Mouse (Mus musculus) T-helper 17 cell (primary cell): ENCODE data around the gene Tnfrsf13b.
"Not testable (repeated sequence)": the region's sequence is repeated elsewhere in the genome, so short reads cannot be mapped to it uniquely, and the experiment has no call there.

Source experiments
- in situ Hi-C, 2 experiments: fragments of 300-600 bp; cut with MboI, MseI; formaldehyde crosslinking; loops; 1 replicate in 1 of 2; 2 replicates in 1 of 2; pipeline ENCODE4 v1.15.1; 2025; ENCODE audit warnings: high pct_unique_total_duplicates in 2 of 2

Tnfrsf13b gene

DNA sequence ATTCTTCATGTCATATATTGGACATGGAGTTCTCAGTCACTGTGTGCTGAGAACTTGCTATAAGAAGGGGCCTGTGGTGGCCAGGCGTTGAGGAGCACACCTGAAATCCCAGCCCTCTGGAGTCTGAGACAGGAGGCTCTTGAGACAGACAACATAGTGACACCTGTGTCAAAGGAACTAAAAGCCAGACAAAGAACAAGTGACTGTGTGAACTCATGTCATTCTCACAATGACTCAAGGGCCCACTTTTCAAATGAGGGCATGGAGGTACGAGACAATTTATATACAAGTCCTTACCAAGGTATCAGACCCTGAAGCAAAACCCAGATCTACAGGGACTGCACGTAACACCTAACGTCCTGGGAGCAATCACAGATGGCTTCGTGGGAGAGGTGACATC lies 585 bp upstream of the Tnfrsf13b start:
- in situ Hi-C loops = loop anchor here in 1 of 2 experiments (5.0 kb wide), 1 partner anchor 516 kb away; no protein-coding TSS in a partner anchor

DNA sequence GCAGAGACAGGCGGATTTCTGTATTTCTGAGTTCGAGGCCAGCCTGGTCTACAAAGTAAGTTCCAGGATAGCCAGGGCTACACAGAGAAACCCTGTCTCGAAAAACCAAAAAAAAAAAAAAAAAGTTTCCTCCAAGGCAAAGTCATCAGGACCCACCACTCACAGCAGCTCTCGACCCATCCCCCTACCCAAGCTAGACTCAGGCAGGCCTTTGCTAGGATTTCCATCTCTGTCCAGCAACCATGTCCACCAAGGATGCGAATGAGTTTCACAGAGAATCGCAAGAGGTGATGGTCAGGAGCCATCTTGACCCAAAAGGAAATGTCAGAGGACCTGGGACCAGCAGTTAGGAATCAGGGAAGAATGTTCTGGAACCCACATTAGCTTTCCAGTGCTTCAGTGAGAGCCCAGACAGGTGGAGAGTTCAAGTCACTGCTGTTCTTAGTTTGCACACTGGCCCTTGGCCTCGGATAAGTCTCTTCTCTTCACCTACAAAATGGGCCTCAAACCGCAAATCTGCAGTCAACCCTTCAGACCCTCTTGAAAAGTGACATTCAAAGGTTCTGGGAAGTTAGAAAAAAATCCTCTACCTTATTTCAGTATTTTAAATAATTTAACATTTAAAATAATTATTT lies 983 bp downstream of the Tnfrsf13b start:
- in situ Hi-C loops = loop anchor here in 1 of 2 experiments (5.0 kb wide), 1 partner anchor 515 kb away; no protein-coding TSS in a partner anchor

DNA sequence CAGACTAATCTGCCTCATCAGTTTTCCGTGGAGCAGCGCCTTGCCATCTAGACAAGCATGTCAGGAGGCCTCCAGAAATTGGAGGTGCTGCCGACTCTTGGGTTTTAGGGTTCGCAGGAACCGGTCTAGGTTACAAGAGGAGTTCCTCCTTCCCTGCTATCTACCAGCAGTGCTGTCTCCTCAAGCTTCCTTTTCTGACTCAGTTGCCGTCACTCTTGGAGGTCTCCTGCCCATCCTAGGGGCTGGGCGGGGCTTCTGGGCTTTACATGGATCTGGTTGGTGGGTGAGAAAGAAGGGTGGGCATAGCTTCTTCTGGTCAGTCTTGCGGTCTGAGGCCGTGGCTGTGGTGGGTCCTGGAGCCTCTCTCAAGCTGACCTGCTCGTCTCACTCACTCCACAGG lies 2.8 kb downstream of the Tnfrsf13b start:
- in situ Hi-C loops = loop anchor here in 1 of 2 experiments (5.0 kb wide), 1 partner anchor 513 kb away; no protein-coding TSS in a partner anchor

DNA sequence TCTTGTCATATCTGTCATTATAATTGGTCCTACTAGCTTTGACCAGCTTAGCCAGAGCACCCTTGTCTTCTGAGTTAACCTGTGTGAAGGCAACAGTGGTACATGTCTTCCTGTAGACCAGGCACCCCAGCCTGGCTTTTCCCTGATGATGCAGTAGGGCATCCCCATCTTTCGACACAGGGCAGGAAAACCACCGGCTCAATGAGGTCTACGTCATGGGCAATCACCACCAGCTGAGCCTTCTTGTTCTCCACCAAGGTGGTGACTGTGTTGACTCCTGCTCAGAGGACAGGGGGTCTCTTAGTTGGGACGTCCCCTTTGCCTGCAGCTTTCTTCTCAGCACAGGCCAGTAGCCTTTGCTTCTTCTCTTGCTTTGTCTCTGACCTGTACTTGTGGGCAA lies 4.1 kb downstream of the Tnfrsf13b start:
- in situ Hi-C loops = not testable (repeated sequence)

DNA sequence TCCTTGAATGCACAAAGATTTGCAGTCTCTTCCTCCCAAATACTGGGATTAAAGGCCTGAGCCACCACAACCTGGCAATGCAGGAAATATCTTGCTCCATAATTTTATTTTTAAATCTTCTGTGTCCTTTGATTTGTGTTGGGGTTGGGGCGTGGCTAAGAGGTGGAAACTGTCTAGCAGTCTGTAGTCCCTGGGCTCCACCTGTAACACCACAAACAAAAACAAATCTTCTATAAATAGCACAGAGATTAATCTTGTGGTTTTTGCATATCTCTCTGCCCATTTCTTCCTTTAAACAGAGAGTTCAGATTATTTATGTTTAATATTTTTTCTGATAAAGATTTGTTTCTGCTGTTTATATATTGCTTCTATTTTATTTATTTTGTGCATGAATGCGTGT lies 6.4 kb downstream of the Tnfrsf13b start:
- in situ Hi-C loops = no loop called here

DNA sequence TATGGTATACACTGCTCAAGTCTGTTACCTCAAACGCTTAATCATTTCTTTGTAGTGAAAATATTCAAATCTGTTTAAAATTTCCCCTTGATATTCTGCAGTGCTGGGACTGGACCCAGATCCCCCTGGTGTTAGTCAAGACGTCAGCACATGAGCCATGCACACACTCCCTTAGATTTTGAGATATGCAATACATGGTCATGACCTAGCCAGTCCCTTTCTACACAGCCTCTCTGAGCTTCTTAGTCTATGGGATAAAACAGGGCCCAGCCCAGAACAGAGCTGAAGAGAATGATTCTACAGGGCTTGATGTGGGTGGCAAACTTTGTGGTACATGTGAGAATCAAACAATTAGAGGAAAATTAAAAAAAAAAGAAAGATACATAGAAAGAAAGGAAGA lies 15.1 kb downstream of the Tnfrsf13b start:
- in situ Hi-C loops = loop anchor here (5.0 kb wide), 1 partner anchor 34 kb away; no protein-coding TSS in a partner anchor

DNA sequence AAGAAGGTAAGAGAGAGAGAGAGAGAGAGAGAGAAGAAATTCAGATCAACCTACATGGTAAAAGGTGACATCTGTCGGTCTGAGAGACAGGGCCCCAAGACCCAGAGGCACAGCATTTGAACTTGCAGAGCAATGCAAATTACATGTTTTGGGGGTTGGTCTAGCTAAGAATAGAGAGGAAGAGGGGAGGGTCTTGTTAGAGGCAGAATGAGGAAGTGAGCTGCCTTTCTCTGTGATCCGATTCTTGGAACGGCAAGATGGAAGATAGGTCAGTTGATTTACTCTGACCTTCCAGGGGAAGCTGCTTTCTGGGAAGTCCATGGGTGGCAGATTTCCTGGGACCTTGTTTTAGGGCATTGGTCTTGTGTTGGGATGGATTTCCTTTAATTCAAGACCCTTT lies 15.7 kb downstream of the Tnfrsf13b start:
- in situ Hi-C loops = loop anchor here (5.0 kb wide), 1 partner anchor 35 kb away; no protein-coding TSS in a partner anchor

DNA sequence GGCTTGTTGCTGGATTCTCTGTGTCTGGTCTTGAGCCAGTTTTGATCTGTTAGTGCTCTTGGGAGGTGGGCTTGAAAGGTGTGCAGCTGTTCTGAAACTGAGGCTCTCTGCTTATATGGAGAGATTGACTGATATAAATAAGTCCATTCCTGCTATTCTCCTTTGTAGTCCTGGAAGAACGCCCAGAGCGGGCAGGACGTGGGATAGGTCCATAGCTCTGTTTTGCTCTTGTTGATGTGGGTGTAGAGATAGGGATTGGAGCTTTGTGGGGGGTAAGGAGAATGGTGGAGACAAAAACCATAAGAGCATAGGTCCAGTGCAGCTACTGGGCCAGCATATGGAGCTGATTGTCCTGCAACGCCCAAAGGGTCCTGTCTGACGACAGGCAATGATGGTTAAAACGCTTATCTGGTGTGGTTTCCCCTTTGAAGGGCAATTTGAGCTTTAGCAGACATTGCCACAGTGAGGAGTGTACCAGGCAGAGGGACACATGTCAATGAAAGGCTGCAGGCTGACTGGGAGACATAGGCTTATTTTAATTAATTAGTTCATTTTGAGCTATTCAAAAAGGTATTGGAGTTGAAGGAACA lies 16.5 kb downstream of the Tnfrsf13b start:
- in situ Hi-C loops = loop anchor here (5.0 kb wide), 1 partner anchor 36 kb away; no protein-coding TSS in a partner anchor

DNA sequence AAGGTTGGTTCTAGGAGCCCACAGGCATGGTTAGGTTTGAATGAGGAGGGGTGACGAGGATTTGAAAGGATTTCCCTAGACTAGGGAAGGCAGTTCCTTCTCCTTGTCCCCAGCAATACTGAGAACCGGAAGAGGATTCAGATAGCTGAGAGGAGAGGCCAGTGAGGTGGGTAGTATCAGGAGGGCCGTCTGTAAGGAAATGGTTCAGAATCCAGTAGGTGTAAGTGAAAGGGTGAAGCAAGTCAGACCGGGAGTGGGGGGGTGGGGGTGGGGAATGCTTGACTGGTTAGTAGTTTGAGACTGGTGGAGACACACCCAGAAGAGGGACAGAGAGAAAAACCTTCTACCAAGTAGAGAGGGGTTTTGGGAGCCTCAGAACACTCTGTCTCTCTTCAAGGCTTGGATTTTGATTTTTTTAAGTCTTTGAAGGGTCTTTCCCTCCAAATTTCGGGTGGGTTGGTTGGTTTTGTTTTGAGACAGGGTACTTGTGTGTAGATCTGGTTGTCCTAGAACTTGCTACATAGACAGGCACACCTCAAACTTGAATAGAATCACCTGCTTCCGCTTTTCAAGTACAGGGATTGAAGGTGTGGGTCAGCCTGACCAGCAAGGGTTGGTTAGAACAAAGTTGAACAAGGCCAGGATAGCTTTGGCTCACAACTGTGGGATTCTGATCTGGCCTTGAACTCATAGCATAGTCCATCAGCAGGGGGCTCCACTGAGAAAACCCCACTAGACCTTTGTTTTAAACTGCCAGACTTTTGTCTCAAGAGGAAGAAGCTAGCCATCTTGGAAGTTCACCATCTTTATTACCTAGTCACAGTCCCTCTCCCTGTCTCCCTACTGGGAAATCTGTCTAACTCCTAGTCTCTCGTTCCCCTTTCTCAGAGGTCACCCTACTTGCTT lies 17.3 kb downstream of the Tnfrsf13b start:
- in situ Hi-C loops = loop anchor here (5.0 kb wide), 1 partner anchor 37 kb away; no protein-coding TSS in a partner anchor

DNA sequence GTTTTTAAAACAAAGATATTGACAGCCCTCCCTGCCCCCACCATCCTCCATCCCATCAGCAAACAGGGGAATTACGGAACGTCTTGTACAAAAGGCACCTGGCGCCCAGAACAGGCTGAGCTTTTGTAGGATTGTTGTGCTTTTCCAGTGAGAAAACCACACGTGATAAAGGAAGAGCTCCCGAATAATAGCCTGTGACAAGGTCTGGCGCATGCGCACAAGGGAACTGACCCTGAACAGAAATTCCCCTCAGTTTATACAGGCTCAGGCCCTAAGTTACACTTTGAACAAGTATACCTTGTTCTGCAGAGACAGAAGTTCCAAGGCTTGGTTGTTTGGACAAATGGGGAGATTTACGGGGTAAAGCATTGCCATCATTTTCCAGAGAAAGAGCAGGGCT lies 19.0 kb downstream of the Tnfrsf13b start:
- in situ Hi-C loops = no loop called here

DNA sequence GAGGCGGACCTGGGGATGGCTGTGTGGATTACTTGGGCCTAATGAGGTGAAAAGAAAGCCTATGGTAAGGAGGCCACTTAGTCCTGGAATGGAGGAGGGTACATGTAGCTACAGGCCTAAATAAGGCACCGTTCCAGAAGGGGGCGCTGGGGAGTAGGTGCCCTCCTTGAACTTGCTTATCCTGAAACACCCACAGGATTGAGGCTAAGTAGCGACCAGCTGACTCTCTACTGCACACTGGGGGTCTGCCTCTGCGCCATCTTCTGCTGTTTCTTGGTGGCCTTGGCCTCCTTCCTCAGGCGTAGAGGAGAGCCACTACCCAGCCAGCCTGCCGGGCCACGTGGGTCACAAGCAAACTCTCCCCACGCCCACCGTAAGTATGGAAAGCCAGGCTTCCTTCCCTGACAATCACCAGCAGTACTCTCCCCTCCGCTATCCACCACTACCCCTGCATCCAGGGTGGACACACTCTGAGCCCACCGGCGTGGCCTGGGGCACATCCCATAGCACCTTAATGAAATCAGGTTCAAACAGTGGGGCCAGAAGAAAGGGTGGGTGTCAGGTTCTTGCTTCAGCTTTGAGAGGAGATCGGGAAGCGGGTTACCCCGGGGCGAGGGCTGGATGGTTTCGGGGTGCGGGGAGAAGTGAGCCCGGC lies 20.2 kb downstream of the Tnfrsf13b start:
- in situ Hi-C loops = no loop called here

DNA sequence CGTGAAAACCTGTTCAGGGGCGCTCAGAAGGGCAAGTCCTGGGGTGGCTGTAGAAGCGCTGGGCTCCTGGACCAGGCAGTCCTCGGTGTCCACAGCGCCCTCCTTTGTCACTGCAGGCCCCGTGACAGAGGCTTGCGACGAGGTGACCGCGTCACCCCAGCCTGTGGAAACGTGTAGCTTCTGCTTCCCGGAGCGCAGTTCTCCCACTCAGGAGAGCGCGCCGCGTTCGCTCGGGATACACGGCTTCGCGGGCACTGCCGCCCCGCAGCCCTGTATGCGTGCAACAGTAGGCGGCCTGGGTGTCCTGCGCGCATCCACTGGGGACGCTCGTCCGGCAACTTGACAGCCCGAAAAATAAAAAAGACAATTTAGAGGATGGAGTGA lies 20.7 kb downstream of the Tnfrsf13b start:
- in situ Hi-C loops = no loop called here

DNA sequence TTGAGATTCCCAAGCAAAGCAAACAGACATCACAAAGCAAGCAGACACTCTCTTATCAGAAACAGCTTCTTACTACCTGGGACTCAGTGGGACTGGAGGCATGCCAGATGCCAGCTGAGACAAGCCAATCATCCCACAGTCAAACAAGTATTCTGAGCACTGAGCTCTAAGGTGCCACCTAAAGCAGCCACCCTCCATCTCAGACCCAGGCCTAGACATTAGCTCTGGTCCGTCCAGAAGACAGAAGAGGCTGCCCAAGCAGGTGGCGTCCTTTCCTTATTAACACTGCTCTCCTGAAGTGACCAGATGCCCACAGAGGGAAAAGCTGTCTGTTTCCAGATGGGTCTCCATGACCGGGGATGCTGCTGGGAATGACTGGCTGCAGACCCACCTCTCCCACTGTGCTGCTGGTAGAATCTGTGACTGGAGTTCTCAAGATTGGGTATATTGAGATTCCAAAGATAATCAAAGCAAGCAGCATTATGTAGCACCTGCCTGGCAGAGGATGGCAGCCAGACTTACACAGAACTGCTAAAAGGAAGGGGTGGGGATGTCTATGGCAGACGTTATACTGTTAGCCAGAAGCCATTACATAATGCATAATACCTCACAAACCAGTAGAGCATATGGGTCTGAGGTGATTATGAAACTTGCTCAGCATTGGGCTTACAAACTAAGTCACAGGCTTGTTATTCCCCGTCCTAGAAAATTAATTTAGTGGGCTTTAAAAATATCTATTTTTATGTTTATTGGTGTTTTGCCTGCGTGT lies 23.9 kb downstream of the Tnfrsf13b start:
- in situ Hi-C loops = loop anchor here in 1 of 2 experiments (10.0 kb wide), 1 partner anchor 326 kb away; no protein-coding TSS in a partner anchor

DNA sequence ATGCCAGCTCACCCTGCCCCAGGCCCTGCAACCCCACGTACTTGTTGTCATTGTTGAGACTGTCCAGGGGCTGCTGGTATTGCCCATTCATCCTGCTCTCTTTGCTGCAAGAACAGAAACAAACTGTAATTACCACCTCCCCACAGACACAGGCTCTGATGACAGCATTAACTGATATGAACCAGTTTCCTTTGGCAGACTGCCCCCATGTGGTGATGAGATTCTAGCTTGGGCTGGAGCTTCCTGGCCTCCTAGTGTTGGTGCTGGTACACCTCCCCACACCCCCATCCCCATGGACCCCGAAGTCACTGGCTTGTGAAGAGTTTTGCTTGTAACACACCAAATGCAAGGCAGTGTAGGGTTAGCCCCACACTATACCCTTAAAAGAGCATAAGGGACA lies 29.2 kb downstream of the Tnfrsf13b start:
- in situ Hi-C loops = loop anchor here (5.0 to 10.0 kb wide), 2 partner anchors 213 to 331 kb away; no protein-coding TSS in a partner anchor

DNA sequence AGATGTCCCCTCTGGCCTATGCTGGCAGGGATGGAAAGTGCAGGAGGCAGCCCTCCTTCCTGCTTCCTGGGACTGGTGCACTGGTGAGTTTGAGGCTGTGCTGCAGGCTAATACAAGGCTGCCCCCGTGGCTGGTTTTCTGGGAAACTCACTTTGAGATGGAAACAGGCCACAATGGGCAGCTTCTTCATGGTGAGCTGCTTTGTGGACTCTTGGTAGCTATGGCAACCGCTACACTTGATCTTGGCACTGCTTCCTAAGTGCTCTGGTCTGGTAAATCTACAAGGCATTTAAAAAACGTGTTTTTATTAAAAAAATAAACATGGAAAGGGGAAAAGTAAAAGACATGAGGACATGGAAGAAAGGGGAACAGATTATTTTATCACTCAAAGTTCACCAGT lies 31.6 kb downstream of the Tnfrsf13b start:
- in situ Hi-C loops = loop anchor here (5.0 to 10.0 kb wide), 2 partner anchors 216 to 333 kb away; no protein-coding TSS in a partner anchor

DNA sequence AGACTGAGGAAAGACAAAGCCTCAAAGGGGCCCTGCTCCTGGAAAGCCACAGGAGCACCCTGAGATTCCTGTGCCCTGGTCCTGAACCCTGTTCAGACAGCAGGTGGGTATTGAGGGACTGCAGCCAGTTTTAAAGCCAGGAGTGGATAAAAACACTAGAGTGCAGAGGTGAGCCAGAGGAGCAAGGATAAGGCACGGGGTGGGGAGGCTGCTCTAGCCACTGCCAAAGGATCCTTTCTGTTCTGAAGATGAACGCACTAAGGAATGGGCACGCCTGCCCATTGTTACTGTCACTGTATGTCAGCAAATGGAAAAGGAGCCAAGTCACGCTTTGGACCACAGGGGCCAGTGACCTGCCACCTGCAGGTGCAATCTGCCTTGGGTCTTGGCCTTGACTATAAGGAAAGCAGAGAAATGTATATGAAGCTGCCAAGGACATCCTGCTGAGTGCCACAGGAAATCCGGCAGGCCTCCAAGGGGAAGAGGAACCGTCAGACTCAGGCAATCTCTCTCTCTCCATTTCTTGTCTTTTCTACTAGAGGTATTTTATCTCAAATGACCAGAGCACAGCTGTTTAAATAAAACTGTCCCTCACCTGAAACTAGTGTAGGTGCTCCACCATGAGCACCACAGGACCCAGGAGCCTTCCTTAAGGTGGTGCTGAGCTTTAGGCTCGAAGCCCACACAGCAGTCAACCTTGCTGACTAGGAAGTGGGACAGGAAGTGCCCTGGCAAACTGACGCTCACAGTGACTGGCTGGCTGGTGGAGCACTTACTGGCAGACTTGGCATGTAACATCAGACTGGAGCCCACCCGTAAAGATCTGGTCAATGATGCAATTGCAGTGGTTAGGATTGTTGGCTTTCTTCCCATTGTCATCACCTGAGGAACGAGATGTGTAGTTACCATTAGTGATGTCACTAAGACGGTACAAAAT lies 33.5 kb downstream of the Tnfrsf13b start:
- in situ Hi-C loops = loop anchor here (5.0 to 10.0 kb wide), 2 partner anchors 218 to 335 kb away; no protein-coding TSS in a partner anchor

DNA sequence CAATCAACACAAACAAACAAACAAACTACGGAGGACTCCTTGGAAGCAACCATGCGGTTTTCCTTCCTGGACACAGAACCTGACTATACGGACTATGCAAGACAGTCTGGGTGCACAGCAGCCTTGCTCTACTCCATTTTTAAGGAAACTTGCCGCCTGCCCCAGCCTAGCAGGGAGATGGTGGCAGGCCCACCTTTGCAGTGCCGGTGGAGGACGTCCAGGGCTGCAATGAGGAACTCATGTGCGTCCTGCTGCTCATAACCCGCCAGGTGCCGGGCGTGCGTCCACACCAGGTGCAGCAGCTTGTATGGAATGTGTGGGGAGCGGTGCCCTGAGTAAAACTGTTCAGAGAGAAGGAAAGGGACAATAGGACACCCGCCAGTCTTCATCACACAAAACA lies 34.6 kb downstream of the Tnfrsf13b start:
- in situ Hi-C loops = no loop called here

DNA sequence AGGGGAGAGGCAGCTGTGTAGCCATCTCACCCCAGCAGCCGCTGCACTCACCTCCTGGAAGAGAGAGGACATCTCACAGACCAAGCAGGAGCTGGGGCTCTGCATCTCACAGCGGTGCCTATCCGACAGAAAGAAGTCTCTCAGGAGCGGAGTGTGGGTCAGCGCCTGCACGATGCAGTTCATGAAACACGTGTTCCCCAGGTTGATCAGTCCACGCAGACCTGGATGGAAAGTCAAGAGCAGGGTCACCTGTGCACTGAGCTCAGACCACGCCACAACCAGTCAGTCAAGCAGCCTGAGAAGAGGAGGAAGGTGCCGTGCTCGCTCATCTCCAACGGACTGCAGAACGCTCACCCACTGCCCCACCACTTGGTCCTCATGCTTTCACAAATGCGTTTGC lies 36.2 kb downstream of the Tnfrsf13b start:
- in situ Hi-C loops = no loop called here

DNA sequence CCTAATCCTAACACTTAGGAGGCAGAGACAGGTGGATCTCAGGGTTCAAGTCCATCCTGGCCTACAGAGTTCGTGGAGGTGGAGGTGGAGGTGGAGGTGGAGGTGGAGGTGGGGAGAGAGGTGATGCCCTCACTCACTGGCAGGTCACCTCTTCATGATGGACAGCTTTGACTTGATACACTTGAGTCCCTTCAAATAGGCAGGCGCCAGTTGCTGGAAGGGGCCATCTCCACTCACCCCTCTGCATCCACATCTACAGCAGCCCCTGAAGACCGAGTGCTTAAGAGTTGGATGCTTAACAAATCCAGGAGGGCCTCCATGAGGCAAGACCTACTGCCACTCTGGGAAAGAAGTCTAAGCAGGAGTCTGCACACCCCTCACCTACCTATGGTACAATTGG lies 36.8 kb downstream of the Tnfrsf13b start:
- in situ Hi-C loops = no loop called here
